Mouse (Mus musculus): ENCODE measurements around the gene Tada2a. TPM values are rescaled to one million over a fixed set of nuclear protein-coding genes. Genes with fewer than 3 reads are reported as not detected.

Tada2a gene
- 43.7 and 49.9 TPM in 2 replicates for polyA plus RNA-seq (2012; rRNA removed)

GRCm38 (mm10) chr11:84128943-84129798, at the start of gene Tada2a, which contains the start of gene Acaca:
Gene Tada2a, minus strand, starts transcription at chr11:84129600.
Gene Acaca, plus strand, starts transcription at chr11:84129672.
- peak; percentile 12 to 79 for DNase-seq (ENCODE audit: extremely low spot score in 1 of 2, low spot score in 1 of 2)

- no peak for DNase-seq (ENCODE audit: extremely low spot score in 1 of 2, low spot score in 1 of 2)
Observed at GRCm38 (mm10) chr11:84178571-84178970, 49.2 kb upstream of the Tada2a start.

DNA sequence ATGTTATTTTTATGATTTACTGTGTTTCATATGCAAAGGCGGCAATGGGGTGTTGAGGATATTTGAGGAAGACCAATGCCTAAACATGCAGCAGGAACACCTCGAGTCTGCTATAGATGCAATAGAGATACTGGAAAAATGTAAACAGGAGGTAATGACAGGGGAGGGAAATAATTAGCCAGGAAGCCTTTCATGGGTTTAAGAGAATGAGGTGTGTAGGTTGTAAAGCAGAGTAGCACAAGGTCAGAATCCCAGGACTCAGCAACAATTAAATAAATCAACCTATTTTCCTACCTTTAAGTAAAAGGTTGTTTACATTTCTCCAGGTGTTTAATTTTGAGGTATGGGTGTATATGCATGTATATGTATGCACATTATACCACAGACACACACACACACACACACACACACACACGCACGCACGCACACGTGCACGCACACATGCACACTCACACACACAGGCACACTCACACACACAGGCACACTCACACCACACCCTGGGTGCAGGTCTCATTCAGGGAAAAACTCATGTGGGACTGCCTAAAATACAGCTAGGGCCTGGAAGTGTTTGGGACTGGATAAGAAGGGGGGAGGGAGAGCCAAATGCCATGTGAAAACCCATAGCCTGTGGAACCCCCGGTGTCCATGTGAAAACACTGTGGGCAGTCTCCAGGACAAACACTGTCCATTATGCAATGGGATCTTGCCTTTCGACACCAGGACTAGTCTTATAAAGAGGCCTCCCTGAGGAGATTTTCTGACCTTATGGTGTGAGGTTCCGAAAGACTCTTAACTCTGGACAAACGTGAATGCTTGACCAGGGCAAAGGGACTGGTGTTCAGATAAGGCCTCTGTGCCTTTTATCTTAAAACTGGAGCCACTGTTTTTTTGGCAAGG, 43.4 kb upstream of the Tada2a start:
- DNase-seq (ENCODE audit: extremely low spot score in 1 of 2, low spot score in 1 of 2) = no peak

DNA sequence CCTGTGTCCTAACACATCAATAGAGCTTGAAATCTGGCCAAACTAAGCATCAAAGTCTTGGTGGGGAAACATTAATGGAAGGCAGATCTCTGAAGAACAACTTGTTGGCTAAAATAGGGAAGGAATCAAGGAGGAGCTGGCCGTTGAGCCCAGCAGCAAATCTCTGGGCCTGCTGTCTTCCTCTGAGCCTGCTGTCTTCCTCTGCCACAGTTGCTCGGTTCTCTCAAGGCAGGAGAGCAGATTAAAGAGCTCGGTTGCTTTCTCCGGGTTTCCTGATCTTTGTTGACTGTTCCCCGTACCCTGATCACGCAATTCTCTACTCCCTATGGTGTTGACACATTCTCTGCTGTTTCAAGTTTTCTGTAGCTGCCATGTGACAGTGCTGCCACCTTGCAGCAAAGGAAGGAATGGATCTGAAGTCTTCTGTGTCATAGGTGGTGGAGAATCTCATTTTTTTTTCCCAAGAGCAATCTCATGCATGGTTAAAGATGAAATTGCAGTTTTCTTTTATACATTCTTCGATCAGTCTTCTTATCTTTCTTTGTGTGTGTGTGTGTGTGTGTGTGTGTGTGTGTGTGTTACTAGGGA, 39.4 kb upstream of the Tada2a start:
- peak; percentile 37 to 71 for DNase-seq (ENCODE audit: extremely low spot score in 1 of 2, low spot score in 1 of 2)

DNA sequence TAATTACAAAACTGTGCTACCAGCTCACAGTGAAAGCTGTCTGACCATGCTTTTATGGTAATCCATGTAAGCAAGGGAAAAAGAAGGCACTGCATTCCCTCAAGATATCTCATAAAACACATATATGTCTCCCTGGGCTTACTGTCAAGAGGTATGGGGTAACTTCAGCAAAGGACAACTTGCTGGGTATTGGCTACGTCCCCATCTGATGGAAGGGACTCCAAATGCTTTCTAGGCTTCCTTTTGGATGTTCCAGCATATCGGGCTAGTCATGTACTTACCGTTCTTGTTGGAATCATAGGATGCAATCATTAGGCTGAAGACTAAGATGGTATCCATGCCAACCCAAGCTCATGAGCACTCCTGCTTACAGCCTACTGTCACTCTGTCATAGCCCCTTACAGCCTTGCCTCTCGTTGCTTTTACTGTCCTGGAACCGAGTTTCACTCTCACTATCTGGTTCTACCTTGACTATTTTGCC, 37.7 kb upstream of the Tada2a start, which contains the start of gene Gm11437:
Gm11437 (minus strand) TSS at position 431 of the 481 bp plus-strand sequence.
- DNase-seq (ENCODE audit: extremely low spot score in 1 of 2, low spot score in 1 of 2) = no peak

GRCm38 (mm10) chr11:84164561-84164960, 35.2 kb upstream of the Tada2a start:
- DNase-seq (ENCODE audit: extremely low spot score in 1 of 2, low spot score in 1 of 2) = no peak

DNA sequence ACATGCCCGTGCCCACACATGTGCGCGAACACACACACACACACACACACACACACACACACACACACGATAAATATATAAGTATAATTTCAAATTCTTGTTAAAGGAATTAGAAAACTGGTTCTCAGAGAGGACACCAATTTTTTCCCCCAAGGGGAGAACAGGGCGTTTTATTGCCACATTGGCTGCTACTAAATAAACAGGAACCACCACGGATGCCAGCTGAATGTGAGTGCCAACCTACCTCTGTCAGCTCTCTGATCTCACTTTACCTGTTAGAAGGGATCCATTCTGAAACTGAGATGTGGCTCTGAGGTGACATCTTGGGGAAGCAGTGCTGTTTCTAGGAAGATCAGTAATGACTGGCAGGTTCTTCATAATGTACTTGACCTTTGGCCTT, 34.7 kb upstream of the Tada2a start:
- DNase-seq (ENCODE audit: extremely low spot score in 1 of 2, low spot score in 1 of 2) = no peak

DNA sequence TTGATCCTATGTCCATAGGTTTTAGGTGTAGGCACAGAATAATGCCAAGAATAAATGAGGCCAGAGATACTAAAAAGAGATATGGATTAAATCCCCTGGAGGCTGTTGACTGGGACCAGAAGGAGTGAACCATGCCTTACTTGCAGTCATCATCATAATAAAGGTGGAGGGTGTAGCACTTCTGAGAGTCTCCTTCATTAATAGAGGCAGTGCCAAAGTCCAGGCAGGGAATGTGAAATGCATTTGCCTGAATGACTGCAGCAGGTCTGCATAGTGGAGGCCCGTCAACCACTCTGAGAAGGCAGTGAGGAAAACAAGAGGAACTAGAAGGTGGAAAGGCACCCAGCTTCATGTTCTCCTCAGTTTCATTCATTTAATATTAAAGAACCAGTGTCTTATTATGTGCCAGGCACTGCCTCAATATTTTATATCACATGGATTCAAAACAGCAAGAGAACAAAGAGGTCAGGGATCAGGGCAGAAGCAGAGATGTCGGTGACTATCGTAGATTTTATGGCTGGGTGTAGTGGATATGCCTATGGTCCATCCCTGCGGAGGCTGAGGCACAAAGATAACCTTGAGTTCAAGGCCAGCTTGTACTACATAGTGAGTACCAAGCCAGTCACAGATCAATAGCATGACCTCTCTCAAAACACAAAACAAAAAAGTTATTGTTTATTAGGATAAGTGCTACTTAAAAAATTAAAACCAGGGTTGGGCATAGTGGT, 27.3 kb upstream of the Tada2a start:
- DNase-seq (ENCODE audit: extremely low spot score in 1 of 2, low spot score in 1 of 2) = no peak

DNA sequence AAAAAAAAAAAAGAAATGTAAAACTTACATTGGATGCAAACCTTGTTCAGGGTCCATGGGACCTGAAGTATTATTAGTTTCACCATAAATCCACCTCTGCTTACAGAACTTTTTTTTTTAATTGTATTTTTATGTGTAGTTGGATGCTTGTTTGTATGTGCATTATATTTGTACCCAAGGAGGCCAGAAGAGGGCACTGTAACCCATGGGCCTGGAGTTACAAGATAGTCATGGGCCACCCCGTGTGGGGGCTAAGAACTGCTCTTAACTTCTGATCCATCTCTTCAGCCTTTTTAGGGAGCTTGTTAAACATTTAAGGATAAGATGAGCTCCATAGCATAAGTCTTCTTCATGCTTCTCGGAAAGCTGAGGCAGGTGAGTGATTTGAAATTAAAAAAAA, 21.5 kb upstream of the Tada2a start:
- no peak for DNase-seq (ENCODE audit: extremely low spot score in 1 of 2, low spot score in 1 of 2)

DNA sequence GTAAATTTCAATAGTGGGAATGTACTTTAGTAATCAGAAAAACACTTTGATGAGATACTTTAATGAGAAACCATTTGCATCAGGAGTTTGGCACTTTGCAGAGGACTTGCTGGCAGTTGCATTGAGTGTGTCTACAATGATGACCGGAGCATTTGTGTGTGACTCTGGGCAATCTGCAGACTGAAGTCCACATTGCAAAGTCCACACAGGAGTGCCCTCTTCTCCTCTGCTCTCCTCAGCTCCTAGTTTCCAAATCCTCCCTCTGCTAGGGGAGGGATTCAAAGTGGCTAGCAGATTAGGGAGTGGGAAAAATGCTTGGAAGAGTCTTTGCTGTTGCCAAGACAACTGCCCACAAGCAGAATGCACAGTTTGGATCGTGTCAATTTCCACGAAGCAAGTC, 16.7 kb upstream of the Tada2a start:
- no peak for DNase-seq (ENCODE audit: extremely low spot score in 1 of 2, low spot score in 1 of 2)

- DNase-seq (ENCODE audit: extremely low spot score in 1 of 2, low spot score in 1 of 2) = no peak
Observed at GRCm38 (mm10) chr11:84145201-84145798, 15.9 kb upstream of the Tada2a start.

DNA sequence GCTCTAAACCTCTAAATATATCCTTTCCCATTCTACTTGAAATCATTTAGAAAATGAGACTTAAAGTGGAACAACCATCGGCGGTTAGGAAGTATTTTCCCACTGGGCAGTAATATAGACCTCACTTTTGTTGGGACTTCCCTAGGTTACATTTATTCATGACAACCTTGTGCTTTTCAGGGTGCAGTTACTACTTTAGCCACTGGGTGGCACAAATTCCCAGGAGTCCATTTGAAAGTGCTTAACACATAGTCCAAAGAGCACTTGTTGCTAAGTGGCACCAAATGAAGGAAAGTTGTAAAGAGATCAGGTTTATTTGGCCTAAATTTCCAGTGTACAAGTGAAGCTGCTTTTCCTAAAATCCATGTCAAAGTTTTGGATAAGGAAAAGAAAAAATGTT, 12.4 kb upstream of the Tada2a start:
- DNase-seq (ENCODE audit: extremely low spot score in 1 of 2, low spot score in 1 of 2) = peak in 1 of 2 experiments; percentile 77

DNA sequence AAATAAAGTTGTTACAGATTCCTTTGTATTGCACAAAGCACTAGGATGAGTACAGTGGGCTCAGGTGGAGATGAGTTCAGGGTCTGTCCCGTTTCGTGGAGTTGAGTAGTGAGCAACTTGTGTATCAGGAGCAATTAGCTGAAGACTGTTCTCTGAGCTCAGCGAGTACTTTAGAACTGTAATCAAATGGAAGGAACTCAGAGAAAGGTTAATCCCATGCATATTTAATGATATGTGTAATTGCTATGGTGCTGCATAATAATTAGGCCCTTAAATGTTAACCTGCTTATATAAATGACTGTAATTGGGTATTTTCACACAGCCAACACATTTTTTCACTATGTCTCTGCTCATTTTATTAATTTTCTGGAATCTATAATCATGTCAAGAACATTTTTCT, 7.1 kb upstream of the Tada2a start:
- no peak for DNase-seq (ENCODE audit: extremely low spot score in 1 of 2, low spot score in 1 of 2)

- DNase-seq (ENCODE audit: extremely low spot score in 1 of 2, low spot score in 1 of 2) = no peak
Observed at GRCm38 (mm10) chr11:84134331-84134860, 5.0 kb upstream of the Tada2a start.

DNA sequence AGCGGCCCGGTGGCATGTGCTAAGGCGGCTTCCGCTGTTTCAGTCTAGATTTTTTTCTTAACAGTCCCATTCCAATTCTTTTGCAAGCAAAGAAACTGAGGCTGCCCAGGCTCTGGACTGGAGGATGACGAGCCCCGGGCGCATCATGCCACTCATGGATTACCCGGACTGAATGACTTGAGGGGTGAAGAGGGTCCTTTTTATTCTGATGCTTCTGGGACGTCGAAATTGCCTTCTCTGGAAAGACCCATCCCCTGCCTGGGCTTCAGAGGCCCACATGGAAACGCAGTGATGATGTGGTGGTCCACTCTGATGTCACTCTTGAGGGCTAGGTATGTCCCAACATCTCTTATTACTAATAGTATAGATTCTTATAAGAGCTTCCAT, 392 bp upstream of the Tada2a start:
- peak in 1 of 2 experiments; percentile 23 for DNase-seq (ENCODE audit: extremely low spot score in 1 of 2, low spot score in 1 of 2)

DNA sequence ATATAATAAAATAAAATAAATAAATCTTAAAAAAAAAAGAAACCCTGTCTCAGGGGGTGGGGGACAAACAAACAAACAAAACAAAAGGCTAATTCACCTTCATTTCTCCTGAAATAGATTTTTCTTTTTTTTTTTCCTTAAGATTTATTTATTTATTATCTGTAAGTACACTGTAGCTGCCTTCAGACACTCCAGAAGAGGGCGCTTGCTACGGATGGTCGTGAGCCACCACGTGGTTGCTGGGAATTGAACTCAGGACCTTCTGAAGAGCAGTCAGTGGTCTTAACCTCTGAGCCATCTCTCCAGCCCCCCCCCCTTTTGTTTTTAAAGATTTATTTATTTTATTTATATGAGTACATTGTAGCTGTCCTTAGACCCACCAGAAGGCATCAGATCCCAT, 1.4 kb downstream of the Tada2a start:
- no peak for DNase-seq (ENCODE audit: extremely low spot score in 1 of 2, low spot score in 1 of 2)

DNA sequence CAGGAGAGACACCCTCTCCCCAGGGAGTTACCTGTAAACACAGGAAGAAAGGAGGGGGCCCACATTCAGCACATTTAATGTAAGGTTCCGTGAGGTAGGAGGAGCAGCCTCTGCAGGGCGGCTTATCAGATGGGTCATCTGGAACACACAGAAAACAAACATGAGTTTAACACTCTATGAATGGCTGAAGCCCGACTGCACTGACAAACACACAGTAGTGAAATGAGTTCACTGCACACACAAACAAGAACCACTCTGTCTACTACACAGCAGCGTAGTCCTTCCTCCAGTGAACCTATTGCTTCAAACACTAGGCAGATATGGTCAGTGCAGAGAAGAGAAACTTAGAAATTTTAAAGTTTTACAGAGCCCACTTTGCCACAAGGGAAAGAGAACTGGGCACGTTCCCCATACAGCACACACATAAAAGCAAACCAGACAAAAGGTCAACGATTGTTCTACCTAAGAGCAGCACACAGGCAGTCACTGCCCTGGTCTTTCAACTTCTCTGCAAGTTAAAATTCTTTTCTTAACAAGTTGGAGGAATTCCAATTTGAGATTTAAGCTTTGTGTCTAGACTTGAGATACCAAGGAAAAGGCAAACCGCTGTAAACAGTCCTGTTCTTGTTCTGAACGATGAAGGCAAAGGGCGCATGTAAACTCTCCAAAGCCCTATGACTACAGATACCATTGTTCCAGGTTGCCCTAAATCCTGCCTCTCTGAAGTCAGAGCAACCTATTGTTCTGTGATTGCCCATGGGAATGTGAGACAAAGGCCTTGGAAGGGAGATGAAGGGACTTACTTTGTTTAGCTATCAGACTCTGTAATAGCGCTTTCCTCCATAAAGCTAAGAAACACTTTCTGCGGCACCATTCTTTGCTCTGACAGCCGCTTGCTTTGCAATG, 8.1 kb downstream of the Tada2a start:
- DNase-seq (ENCODE audit: extremely low spot score in 1 of 2, low spot score in 1 of 2) = no peak

DNA sequence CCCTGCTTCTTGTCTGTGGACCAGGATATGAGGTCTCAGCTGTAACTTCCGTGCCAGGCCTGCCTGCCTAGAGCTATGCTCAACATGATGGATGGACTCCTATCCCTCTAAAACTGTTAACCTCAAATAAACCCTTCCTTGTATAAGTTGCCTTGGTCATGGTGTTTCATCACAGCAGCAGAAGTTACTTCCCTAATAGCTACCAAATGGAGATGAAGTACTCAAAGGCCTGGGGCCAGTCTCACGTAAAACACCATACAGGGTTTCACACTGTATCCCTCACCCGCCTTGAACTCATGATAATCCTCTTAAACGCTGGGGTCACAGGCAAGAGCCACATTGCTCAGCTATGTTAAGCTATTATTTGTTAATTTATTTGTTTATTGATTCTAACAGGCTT, 12.0 kb downstream of the Tada2a start:
- no peak for DNase-seq (ENCODE audit: extremely low spot score in 1 of 2, low spot score in 1 of 2)

All from frontal cortex, adult 2 months (tissue).